Mouse (Mus musculus) large intestine, adult 2 months (tissue): ENCODE measurements around the gene Rev1. TPM values are rescaled to one million over a fixed set of nuclear protein-coding genes. Genes with fewer than 3 reads are reported as not detected.

ENCODE experiments used
- DNase-seq: peaks from one replicate; pipeline ENCODE4 v3.0.0-alpha.2; 2012; ENCODE audit warnings: low read depth, low spot score
- WGBS: fragments of 180-500 bp; shearing (Covaris S2); methylation state at CpG from one replicate; pipeline ENCODE4 v1.1.7; 2018; 5-methylcytosine and 5-hydroxymethylcytosine counted together
- polyA plus RNA-seq: library from polyadenylated mRNA; depleted of rRNA; stranded (reverse); fragments of >200 nt; gene quantifications from 2 replicates; pipeline ENCODE4 v1.2.3, GENCODE M21; 2012; rRNA removed

Gene Rev1
- 3.5 and 5.1 TPM in 2 replicates for polyA plus RNA-seq

DNA sequence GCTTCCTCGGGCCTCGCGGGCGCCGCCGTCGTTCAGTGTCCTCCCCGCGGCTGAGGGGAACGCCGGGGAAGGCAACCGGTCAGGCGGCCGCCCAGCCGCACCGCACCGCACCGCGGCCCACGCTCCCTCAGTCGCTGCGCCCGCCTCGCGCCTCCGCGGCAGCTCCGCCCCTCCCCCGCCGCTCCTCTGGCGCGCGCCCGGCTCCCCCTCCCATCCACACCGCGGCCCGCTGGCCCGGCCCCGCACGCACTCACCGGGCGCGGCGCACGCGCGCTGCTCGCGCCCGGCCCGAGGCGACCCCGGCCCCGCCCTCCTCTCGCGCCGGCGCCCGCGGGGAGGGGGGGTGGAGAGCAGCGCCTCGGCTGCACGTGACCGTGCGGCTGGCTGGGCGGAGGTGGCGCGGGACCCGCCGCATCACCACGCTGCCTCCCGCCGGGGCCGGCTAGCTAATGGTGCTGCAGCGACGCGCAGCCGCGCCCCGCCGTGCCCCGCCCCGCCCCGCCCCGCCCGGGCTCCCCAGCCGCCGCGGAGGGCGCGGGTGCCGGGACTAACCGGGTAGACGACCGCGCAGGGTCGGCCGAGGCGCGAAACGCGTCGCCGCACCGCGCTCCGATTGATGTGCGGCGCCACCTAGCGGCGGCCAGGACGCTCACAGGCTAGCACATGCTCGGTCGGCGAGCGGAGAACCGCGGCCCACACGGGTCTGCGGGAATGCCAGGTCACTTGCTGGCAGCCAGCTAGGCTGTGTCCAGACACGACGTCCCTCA is at the start of gene Rev1:
Gene Rev1 (minus strand): TSS at position 301 of the 767 bp plus-strand sequence.
- under 1% methylated on average over 118 of the region's 122 CpGs for WGBS
- no peak for DNase-seq

DNA sequence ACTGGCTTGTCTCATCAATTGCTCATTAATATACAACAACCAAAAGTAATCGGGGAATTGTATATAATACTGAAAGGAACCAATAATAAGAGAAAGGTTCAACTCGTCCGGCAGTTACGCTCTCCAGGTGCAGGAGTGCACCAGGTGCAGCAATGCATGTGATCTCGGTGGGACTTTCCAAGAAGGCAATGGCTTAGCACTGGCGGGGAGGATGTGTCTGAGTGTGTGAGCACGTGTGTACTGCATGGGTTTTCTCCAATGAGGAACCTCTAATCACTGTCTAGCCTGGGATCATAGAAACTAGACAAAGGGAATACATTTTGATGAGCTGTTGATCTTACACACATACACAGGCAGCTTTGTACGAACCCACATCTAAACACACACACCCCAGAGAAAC is 49.3 kb upstream of the Rev1 start:
- 84% methylated on average over 8 of the region's 8 CpGs for WGBS
- DNase-seq: no peak

DNA sequence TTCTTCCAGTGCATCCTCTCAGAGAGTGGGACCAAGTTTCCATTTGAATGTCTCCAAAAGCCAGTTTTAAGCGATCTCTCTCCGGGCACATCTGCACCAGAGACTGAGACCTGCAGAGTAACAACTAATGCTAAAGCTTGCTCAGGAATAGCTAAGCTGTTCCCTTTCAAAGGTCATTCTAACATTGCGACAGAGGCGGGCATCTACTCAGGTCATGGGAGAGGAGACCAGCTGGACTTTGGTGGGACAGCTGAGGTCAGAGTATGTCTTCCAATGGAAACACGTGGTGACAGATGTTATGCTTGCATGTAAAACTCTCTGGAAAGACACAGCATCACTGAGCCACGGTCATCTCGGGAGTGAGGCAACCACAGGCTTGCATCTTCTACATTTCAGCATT is 46.5 kb upstream of the Rev1 start:
- WGBS: 76% methylated on average over 7 of the region's 7 CpGs
- DNase-seq: no peak

DNA sequence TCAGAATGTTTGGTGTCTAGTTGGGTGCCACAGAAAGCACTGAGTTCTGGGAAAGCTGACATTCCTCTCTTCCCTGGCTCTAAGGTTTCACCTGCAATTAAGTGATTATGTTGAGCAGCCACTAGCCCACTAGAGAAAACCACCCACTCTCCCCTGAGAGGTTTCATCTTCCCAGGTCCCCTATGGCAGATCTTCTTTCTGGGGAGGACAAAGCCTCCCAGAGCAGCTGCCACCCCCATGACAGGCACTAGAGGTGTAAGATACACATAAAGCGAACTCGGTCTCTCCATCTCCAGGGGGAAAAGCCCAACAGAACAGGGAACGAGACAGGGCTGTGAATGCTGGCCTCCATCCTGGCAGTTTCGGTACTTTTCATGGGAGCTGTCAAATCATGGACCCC is 42.3 kb upstream of the Rev1 start:
- DNase-seq: no peak
- 82% methylated on average over 4 of the region's 4 CpGs for WGBS

DNA sequence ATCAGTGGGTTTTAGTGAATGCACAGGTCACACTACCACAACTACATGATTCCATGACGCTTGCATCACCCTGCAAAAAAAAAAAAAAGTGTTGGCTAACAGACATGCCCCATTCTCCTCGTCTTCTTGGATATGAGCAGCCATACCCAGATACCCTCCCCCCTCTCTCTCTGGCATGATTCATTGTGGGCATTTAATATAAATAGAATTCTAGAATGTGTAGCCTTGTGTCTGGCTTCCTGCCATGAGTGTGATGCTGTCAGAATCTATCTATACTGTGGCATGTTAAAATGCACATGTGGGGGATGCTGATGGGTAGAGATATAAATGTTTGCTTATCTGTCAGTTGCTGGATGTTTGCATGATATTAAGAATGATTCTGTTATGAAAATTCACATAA is 36.1 kb upstream of the Rev1 start:
- 44% methylated on average over 2 of the region's 2 CpGs for WGBS
- no peak for DNase-seq

DNA sequence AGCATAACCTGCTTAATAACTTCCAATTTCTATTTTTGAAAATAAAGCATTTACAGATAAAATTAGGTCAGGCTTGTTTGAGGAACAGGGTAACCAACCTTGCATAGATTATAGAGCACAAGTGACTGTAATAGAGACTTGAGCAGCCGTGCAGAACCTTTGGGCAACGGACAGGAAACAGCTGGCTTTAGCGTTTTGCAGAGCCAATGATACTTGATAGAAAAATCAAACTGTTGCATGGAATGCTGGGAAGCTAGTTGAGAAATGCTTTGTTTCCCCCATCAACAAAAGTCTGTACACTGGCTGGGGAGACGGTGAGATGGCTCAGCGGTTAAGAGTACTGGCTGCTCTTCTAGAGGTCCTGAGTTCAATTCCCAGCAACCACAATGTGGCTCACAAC is 20.5 kb upstream of the Rev1 start:
- WGBS: 83% methylated on average over 5 of the region's 5 CpGs
- DNase-seq: no peak

DNA sequence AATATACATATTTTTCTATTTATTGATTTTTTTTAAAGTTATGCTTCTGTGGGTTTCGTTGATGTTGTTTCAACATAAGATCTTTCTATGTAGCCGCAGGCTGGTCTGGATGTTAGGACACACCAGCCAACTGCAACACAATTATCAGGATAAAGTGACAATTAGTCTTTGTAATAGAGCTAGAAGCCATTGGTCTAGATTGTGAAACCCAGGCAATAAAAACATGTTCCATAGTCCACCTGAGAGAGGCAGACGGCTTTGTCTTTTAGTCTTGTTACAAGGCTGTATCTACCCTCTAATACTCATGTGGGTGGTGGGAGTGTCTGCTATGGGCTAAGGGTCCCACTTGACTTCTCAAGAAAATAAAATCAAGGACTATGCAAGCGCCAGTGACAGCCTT is 16.4 kb upstream of the Rev1 start:
- 52% methylated on average over 4 of the region's 4 CpGs for WGBS
- no peak for DNase-seq

DNA sequence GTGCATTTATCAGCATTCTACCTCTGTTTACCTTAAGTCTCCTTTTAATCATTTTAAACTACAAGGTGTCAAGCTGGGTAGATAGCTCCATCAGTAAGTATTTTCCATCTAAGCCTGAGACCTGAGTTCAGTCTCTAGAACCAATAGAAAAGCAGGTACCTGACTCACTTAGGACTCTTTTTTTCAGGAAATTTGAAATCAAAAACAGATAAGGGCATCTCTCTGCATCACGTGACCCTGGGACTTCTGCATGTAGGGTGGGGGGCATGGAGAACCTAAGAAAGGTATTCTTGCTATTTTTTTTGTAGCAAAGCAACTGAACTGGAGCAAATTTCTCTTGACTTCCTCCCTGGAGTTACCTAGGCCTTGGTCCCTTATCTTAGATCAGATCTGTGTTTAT is 11.8 kb upstream of the Rev1 start:
- 81% methylated on average over 1 of the region's 1 CpGs for WGBS
- DNase-seq: no peak

DNA sequence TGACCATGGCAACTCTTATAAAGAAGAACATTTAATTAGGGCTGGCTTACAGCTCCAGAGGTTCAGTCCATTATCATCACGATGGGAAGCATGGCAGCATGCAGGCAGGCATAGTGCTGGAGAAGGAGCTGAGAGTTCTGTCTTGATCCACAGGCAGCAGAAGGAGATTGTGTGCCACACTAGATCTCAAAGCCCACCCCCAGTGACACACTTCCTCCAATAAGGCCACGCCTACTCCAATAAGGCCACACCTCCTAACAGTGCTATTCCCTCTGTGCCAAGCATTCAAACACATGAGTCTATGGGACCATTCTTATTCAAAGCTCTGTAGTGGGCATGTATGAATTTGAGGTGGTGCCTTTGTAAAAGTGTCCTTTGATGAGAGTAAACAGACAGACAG is 11.3 kb upstream of the Rev1 start:
- no peak for DNase-seq
- WGBS: 75% methylated on average over 2 of the region's 2 CpGs

DNA sequence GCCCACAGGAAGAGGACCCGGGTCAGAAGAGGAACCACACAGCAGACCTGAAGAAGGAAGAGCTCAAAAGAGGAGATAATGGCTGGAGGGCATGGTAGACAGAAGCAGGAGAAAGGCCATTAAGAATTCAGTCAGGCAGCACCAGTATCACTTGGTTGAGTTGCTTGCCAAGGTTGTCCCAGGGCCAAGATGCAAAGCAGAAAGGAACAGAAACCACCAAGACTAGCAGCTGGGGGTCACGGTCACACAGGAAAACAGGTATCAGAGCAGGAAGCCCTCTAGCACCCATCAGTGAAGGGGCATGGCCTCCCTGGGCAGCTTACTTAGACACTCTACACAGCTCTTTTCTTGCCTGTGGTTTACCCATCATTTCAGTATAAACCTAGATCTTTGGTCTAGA is 9.8 kb upstream of the Rev1 start:
- DNase-seq: no peak

DNA sequence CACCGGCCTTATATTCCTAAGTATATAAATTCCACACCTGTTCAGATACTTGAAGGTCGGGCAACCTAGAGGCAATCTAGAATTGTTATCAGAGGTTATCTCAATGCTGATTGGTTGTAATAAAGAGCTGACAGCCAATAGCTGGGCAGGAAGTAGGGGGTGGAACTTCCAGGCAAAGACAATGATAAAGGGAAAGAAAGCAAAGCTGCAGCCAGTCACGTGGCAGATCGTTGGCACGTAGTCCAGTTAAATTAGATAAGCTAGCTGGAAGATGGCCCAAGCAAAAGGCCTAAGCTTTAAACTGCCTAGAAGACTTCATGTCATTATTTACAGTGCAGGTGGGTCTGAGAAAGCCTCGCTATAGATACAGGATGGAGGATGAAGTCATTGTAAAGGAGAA is 3.3 kb upstream of the Rev1 start:
- WGBS: 25% methylated on average over 6 of the region's 6 CpGs

More for the DNA sequence above, 9.8 kb upstream of the Rev1 start:
- 81% methylated on average over 2 of the region's 2 CpGs for WGBS

DNA sequence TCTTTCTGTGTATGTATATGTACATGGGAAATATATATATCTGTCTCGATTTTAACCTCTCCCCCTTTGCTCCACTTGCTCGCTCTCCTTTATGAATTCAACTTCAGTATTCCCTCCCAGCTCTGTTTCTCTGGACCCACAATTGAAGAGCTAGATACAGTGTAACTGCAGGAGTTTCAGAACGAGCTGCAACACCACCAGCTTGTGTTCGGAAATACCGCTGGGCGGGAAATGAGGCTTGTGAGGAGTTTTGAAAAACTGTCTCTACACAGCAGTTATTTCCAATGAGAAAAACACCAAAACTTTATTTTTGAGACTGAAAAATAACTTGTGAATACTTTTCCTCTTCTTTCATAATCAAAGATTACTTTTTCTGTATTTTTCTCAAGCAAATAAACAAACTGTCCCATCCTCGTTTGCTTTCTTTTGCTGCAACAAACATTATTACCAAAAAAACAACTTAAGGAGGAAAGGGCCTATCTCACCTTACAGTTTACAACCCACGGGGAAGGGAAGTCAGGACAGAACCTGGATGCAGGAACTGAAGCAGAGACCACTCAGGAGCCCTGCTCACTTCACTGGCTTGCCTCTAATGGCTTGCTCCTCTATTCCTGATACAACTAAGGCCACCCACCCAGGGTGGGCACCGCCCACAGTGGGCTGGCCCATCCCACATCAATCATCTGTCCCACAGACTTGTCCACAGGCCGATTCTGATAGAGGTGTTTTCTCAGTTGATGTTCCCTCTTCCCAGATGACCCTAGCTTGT is 1.3 kb upstream of the Rev1 start:
- DNase-seq: no peak
- 66% methylated on average over 10 of the region's 10 CpGs for WGBS

More for the DNA sequence above, 3.3 kb upstream of the Rev1 start:
- peak; percentile 58 for DNase-seq

DNA sequence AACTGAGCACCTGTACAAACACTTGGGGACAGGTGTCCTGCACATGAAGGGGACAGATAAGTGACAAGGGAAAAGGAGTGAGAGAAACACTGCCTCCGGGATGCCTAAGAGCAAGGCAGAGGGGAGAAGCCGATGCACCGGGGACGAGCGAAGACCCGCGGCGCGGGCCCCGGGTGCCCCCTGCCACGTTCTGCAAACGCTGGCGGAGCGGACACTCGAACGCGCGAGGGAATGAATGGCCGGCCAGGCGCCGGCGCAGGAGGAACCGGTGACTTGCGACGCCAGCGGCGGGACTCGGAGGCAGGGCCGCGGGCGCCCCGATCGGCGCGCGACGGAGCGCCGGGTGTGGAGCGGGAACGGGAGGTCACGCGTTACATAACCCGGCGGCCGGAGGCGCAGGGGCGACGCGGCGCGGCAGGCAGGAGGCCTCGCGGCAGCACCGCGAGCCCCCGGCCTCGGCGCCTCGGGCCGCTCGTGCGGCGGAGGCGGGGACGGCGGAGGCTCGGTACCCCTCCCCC is 623 bp downstream of the Rev1 start:
- under 1% methylated on average over 67 of the region's 68 CpGs for WGBS
- DNase-seq: no peak

DNA sequence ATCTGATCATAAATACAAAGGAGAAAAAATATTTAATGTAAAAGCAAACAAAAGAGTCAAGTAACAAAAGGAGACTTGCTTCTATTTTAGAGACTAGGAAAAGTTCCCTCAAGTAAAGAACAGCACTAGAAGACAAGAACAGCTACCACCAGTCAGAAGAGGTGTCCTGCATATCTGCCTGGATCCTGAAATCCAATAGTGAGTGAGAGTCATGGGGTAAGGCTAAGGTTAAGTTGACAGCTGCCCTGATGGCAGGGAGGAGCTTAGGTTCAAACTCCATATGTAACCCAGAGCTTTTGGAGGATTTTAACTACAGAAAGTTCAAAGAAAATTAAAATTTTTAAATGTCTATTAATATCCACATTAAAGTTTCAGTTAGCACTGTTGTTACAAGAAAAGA is 2.6 kb downstream of the Rev1 start:
- DNase-seq: no peak

DNA sequence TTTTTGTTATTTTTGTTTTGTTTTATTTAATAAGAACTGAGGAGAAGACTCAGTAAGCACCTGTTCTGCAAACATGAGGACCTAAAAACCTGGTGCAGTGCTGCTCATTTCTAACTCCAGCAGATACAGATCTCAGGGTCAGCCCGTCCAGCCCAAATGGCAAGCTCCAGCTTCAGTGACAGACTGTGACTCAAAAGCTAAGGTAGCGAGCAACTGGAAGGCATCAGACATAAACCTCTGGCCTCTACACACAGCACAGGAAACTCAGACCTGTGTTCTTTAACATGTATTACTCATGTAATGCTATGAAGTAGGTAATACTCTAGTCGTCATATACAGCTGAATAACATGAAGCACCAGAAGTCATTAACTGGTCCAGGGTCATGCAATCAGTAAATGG is 3.2 kb downstream of the Rev1 start:
- DNase-seq: no peak
- 89% methylated on average over 3 of the region's 3 CpGs for WGBS

DNA sequence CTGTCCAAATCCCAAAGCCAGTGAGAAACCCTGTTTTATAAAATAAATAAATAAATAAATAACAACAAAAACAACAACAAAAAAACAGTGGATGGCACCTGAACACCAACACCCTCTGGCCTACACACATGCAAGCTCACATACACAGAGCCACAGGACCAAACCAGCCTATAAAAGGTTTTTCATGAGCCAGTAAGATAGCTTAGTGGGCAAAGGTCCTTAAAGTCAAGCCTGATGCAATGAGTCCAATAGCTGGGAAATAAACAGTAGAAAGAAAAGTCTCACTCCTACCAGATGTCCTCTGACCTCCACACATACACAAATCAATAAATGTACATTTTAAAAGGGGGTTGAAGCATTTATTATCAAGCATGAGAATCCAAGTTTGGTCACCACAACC is 5.3 kb downstream of the Rev1 start:
- no peak for DNase-seq

DNA sequence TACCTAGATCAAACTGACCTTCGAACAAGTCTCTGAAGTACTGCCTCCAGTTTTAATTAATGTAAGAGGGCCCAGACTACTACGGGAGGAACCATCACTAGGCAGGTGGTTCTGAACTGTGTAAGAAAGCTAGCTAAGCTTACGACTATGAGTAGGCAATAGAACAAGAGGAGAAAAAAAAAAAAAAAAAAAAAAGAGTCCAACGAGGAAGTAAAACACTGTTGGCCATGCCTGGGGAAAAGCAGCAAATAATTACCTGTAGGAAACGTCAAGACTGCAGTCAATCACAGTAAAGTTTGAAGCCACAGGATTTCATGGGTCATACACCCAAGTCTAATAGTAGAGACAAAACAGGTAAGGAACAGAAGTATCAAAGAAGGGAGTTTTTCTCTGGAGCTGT is 8.7 kb downstream of the Rev1 start:
- no peak for DNase-seq
- 19% methylated on average over 5 of the region's 5 CpGs for WGBS

DNA sequence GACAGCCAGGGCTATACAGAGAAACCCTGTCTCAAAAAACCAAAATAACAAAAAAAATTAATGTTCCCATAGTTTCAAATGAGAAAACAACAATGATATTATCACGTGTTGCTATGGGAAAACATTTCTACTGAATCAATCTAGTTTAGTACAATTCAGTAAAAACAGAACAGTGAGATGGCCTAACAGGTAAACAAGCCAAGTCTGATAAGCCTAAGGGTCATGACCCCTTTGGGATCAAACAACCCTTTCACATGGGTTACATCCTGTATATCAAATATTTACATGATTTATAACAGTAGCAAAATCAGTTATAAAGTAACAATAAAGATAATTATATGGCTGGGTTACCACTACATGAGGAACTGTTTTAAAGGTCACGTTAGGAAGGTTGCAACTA is 11.0 kb downstream of the Rev1 start:
- DNase-seq: no peak
- WGBS: 36% methylated on average over 2 of the region's 2 CpGs

DNA sequence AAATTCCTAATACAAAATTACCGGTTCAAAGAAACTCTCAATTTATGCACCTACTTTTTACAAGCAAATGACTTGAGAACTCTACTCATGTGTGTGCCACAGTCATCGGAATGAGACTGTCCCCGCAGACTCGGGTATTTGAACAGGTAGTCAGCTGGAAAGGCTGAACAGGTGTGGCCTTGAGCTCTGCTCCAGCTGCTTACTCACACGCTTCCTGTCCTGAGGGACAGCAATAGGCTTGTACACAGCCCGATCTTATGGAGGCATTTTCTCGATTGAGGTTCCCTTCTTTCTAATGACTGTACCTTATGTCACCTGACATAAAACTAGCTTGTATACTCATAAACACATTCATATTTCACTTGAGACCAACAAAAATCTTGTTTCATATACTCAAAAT is 19.8 kb downstream of the Rev1 start:
- 34% methylated on average over 7 of the region's 7 CpGs for WGBS
- DNase-seq: no peak

DNA sequence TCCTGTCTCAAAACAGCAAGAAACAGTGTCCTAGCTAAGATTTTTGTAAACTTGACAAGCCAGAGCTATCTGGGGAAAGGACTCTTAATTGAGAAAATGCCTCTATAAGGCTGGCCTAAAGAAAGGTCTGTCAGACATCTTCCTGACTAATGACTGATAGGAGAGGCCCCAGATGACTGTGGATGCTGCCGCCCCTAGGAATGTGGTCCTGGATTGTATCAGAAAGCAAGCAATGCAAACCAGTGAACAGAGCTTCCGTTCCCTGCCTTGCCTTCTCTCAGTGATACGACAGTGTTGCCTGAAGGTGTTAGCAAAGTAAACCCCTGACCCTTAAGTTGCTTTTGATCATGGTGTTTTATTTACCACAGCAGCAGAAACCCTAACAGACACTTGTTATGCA is 25.8 kb downstream of the Rev1 start:
- DNase-seq: no peak
- 82% methylated on average over 3 of the region's 3 CpGs for WGBS

DNA sequence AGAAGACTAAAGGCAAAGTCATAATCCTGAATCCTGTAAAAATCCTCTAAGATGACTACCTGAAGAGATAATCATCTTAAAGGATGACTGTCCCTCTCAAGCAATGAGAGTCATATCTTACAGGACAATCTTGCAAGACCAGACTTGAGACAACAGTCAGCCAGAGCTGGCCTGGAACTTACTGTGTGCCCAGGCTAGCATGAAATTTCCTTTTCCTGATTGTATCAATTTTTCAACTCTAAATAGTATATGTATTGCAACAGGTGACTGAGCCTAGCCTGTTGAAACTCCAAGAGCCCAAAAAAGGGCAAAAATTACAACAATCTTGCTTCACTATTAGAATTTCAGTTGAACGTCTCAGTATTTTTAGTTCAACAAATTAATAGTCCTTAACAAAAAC is 26.4 kb downstream of the Rev1 start:
- DNase-seq: no peak

More for the DNA sequence above, 26.4 kb downstream of the Rev1 start:
- WGBS: 83% methylated on average over 1 of the region's 1 CpGs
